Mouse (Mus musculus): ENCODE results near the gene Cox5b.
A peak's percentile ranks its signal among the peaks of the same experiment; 100 is the strongest.
"Not testable (repeated sequence)": the region's sequence is repeated elsewhere in the genome, so short reads cannot be mapped to it uniquely, and the experiment has no call there.

Cox5b gene

DNA sequence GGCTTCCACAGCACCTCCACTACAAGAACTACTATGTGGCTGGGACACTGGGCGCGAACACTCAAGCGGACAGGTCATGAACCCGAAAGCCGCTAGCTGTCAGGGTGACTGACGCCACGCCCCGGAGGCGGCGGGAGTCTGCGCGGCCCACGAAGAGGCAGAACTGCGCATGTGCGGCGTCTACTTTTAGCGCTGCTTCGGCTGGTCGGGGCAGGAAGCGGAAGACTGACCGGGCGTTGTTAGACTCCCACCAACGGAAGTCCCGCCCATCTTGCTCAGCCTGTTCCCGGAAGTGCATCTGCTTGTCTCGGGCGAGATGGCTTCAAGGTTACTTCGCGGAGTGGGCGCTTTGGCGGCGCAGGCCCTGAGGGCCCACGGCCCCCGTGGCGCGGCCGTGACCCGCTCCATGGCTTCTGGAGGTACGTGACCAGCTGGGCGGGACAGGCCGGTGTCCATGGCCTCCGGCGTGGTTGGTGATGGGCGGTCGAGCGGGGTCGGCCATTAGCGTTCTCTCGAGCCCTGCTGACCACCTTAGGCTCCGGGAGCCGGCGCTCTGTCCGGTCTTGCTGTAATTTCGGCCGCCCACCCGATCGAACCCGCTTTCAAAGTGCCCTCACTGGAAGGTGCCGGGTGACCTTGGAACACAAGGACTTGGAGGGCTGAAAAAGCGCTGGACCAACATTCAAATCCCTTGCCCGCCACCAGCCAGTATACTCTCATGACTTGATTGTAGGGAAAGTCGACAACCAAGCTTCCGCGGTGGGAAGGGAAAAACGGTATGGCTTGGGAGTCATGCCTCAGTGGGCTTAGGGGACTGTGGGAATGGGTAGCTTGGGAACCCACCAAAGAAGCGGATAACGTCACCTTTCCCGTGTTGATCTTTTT, at the start of gene Cox5b:
Gene Cox5b (plus strand): TSS at position 179 of the 885 bp plus-strand sequence.
- peak; percentile 99 for DNase-seq (ENCODE audit: low read depth, low spot score)

GRCm38 (mm10) chr1:36643957-36644614, 47.2 kb upstream of the Cox5b start:
- no peak for DNase-seq (ENCODE audit: low read depth, low spot score)

DNA sequence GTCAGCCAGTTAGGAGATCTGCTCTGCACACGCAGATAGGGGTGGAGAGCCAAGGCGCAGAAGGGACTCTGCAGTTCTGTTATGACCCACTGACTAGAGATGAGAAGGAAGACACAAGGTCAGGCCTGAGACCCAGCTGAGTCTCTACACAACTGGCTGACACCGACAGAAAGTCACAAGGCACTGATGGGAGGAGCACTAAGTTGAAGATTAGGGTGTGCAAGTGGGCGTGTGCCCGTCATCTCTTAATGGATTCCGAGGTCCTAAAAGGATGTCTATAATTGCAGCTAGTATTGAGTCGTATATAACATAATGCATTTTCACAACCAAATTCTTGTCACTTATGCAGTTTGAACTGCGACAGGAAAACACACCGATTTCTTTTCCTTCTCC, 46.6 kb upstream of the Cox5b start:
- no peak for DNase-seq (ENCODE audit: low read depth, low spot score)

DNA sequence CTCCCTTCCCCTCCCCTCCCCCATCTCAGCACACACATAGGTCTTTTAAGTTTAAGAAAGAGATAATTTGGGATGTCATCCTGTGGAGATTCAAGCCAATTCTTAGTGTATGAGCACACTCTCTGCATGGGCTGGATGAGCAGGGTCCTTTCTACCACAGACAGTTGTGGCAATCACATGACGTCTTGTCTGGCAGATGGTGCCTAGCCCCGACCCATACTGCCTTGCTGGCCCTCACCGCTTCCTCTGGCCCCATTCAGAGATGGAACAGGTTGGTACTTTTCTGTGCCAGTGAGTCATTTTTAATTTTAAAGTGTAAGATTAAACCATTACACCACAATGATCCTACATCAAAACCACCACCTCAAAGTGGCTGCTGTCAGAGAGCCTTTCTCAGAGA, 45.0 kb upstream of the Cox5b start:
- peak; percentile 34 for DNase-seq (ENCODE audit: low read depth, low spot score)

DNA sequence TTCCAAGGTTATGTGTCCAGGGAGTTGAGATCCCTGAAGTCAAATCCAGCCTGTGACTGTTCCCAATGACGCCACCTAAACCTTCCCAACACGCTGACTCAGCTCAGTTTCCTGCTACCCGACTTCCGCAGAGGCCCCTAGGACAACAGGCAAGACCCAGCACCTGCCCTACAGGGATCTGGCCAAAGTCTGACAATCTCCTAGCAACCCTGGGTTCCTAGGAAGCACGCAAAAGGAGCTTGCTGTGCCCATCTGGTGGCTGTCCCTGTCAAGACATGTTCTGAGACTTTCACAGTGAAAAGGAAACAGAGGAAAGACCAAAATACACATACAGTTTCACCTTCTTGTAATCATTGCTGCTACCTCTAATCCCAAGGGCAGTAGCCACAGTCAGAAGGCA, 43.6 kb upstream of the Cox5b start:
- DNase-seq (ENCODE audit: low read depth, low spot score): no peak

DNA sequence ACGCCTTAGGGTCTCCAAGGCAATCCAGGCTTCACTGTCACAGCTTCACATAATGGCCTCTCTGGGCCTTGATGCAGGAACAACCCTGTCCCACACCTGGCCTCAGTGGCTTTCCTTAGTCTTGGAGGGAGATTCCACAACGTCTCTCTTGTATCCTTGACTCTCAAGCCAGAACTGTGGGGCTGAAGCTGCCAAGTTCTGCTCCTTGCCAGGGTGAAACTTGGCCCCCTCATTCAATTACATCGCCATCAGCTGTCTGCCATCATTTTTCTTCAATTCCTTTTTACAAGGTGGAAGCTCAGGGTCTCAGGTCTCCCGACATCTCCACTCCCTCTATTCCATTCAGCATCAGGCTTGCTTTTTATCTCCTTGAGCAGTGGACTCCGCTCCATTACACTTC, 36.2 kb upstream of the Cox5b start:
- DNase-seq (ENCODE audit: low read depth, low spot score): no peak

- no peak for DNase-seq (ENCODE audit: low read depth, low spot score)
Observed at GRCm38 (mm10) chr1:36656233-36656632, 35.0 kb upstream of the Cox5b start.

- DNase-seq (ENCODE audit: low read depth, low spot score): no peak
Observed at GRCm38 (mm10) chr1:36657658-36658415, 33.4 kb upstream of the Cox5b start.

- DNase-seq (ENCODE audit: low read depth, low spot score): no peak
Observed at GRCm38 (mm10) chr1:36658621-36659399, 32.4 kb upstream of the Cox5b start.

- no peak for DNase-seq (ENCODE audit: low read depth, low spot score)
Observed at GRCm38 (mm10) chr1:36664457-36664856, 26.8 kb upstream of the Cox5b start.

DNA sequence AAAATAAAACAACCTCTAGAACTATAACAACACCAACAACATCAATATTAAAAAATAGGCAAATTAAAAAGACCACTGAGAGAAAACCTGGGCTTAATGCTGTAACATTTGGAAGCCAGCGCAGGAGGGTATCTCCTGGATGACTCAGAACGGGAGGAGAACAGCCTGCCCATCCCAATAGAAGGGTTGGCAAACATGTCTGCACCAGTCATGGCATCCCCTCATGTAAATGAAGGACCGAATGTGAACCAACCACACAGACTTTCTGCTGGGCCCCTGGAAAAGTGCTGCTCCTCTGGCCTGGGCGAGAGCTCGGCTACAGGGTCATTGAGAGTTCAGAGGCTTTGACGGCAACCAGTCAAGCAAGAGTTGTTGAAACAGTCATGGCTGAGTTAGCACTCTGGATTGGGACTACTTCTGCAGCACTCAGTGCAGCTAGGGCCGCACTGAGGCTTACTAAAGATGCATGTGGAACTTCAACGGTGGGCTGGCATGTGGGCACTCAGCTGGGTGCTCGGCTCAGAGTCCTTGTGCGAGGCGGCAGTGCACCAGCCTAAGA, 26.0 kb upstream of the Cox5b start:
- DNase-seq (ENCODE audit: low read depth, low spot score): no peak

GRCm38 (mm10) chr1:36665934-36666333, 25.3 kb upstream of the Cox5b start:
- no peak for DNase-seq (ENCODE audit: low read depth, low spot score)

DNA sequence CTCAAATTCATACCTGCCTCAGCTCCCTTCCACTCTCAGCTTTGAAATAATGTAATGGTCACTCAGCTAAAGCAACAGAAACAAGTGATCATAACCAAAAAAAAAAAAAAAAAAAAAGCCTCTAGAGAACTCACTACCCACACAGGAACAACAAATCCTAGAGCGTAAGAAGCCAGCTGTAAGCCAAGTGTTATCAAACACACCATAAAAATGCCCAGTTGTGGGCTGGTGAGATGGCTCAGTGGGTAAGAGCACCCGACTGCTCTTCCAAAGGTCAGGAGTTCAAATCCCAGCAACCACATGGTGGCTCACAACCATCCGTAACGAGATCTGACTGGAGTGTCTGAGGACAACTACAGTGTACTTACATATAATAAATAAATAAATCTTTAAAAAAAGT, 23.2 kb upstream of the Cox5b start:
- DNase-seq (ENCODE audit: low read depth, low spot score): not testable (repeated sequence)

DNA sequence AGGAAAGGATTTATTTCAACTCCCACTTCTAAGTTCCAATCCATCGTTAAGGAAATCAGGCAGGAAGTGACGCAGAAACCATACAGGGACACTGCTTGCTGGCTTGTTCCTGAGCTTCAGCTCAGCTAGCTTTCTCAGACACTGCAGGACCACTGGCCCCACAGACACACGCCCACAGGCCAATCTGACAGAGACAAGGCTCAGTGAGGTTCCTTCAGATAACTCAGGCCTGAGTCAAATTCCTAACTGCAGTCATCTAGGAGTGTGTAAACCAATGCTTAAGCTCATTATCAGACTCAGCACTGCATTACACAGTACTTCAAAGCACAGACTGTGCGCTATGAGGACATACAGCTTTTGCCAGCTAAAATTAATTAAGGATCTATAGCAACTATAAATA, 21.0 kb upstream of the Cox5b start:
- no peak for DNase-seq (ENCODE audit: low read depth, low spot score)

DNA sequence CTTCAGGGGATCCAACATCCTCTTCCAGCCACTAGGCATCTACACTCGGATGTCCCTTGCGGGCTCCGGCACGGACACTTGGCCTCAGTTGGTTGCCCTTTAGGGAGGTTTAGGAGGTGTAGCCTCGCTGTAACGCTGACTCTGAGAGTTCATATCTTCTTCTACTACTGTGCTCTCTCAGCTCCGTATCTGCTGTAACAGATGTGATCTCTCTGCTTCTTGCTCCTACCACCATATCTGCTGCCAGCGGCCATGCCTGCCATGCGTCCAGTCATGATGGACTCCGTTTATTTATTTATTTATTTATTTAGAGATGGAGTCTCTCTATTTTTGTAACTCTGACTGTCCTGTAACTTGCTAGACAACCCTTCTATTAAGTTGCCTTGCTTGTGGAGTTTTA, 20.0 kb upstream of the Cox5b start:
- no peak for DNase-seq (ENCODE audit: low read depth, low spot score)

DNA sequence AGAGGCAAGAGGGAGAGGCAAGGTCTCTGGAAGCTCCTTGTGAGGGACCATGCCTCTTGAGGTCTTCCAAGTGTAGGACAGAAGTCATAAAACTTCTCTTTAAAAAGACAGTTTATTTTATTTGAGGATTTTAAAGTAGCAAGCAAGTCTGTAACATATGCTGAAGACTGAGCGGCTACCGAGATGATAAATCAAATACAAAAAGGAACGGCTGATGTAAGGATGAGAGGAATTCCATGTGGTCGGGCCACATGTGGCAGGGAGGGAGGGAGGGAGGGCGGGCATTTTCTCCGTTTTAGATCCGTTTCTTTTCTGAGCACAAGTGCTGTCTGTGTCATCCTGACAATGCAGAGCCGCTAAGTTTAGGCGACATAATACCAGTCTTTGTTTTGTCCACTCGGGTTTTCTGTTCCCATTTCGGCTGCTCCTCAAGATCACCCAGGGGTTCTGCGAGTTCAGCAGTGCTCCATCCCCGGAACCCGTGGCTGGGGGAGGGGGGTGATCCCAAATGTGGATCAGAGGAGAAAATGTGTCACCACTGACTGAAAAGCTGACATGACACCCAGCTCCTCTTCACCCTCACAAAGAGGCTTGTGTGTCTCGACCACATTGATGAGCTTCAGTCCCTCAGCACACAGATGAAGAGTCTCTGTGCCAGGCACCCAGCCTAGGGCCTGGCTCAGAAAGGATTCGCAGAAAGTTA, 18.4 kb upstream of the Cox5b start:
- DNase-seq (ENCODE audit: low read depth, low spot score): no peak

- no peak for DNase-seq (ENCODE audit: low read depth, low spot score)
Observed at GRCm38 (mm10) chr1:36674936-36675335, 16.3 kb upstream of the Cox5b start.

GRCm38 (mm10) chr1:36680893-36681292, 10.4 kb upstream of the Cox5b start:
- DNase-seq (ENCODE audit: low read depth, low spot score): no peak

DNA sequence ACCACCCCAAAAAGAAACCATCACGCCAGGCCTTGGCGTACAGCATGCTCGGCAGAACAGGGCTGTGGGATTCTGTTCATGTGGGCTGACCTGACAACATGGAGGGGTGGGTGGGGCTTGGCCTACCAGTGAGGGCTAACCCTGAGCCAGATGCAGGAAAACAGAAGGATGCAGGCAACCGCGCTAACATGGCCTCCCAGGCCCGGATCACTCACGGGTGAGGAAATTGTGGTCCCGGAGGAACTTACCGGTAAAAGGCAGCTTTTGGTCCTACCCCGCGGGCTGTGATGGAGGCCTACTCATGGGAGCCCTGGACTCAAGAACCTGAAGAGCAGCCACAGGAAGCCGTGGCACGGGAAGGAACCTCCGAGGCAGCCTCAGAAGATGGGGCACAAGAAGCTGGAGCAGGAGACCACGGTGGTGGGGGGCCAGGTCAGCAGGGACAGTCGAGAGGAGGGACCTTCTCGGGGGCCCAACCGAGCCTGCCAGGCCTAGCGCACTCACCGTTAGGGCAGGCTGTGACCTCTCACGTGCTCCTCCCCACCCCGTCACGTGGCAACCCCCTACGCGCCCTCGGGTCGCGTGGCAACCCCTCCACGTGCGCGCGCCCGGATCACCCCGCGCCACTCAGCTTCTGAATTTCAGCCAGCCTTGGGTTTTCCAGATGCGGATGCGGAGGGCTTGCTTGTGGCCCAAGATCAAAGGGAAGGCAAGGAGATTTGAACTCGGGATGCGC, 8.5 kb upstream of the Cox5b start, which contains the start of gene Fam178b:
Gene Fam178b (minus strand): TSS at position 564 of the 736 bp plus-strand sequence.
- DNase-seq (ENCODE audit: low read depth, low spot score): peak; percentile 86

Data from ZHBTc4 (cell line).